25 mouse cellular contexts compared by ENCODE assay signal in the genomic region with DNA sequence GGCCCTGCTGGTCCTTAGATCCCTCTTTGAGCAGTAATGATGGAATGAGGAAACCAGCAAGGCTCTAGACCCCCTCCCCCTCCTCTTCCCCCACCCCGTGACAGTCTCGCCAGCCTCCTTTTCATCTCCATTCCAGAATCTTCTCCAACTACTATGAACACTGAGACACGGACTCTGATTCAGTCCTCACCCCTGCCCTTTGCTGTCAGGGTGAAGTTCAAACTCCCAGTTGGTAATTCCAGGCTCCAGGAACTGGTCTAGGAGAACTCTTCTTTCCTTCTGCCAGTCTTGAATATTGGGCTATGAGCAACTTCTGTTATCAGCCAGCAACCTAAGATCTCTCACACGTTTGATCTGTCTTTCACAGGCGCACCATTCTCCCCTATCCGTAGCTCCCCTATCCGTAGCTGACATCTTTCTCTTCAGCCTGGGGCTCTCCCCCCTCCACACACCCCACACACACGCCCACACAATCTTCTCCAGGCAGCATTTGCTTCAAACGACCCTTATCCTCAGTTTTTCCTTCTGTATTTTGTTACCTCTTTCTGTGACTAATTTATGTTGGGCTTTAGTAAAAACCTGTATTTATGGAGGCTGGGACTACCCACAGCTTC.
A peak's percentile ranks its signal among the peaks of the same experiment; 100 is the strongest.
DNase-seq lines count a peak whose midpoint lies in the region; ATAC-seq lines count a peak whose summit lies in the region.
"Had no signal": no experiment of that assay in that cellular context is flagged by ENCODE, and none has a peak within 500 bp of the region (broad histone marks: within the 10 kb centered on the region; RNA-seq: fewer than 3 reads in every experiment).

No protein-coding gene starts in this region.

- H3K9ac ChIP-seq in kidney, embryonic 14.5 days (ENCODE audit: low read depth, low read length) = no peak overlapping the region
- H3K9ac ChIP-seq in liver, embryonic 11.5 days (ENCODE audit: low read depth, low read length) = no peak overlapping the region
- H3K9ac ChIP-seq: forebrain, postnatal 0 days; heart, embryonic 12.5 days; limb, embryonic 15.5 days had no signal

- H3K4me1 ChIP-seq in kidney, embryonic 14.5 days (ENCODE audit: control insufficient read depth, insufficient read depth, low read length) = no peaks in the 10 kb centered on the region
- H3K4me1 ChIP-seq in liver, embryonic 11.5 days (replicated peaks; ENCODE audit: control insufficient read depth, insufficient read depth, low read length) = peaks cover 12% of the 10 kb centered on the region
- H3K4me1 ChIP-seq: forebrain, embryonic 10.5 days; midbrain, embryonic 10.5 days had no signal

- H3K4me3 ChIP-seq in kidney, embryonic 14.5 days (ENCODE audit: low read length) = no peak overlapping the region
- H3K4me3 ChIP-seq in liver, embryonic 11.5 days (ENCODE audit: low read depth, low read length) = no peak overlapping the region
- H3K4me3 ChIP-seq: forebrain, embryonic 10.5 days; heart, embryonic 12.5 days; limb, embryonic 15.5 days; midbrain, embryonic 10.5 days had no signal

- no peaks in the 10 kb centered on the region for H3K9me3 ChIP-seq in kidney, embryonic 14.5 days (ENCODE audit: control insufficient read depth, low read length)
- H3K9me3 ChIP-seq in liver, embryonic 11.5 days (ENCODE audit: control insufficient read depth, low read length) = no peaks in the 10 kb centered on the region
- H3K9me3 ChIP-seq: forebrain, embryonic 10.5 days; G1E; heart, embryonic 12.5 days; limb, embryonic 15.5 days; midbrain, embryonic 10.5 days had no signal

- no peak for ATAC-seq in kidney, embryonic 14.5 days (ENCODE audit: low FRiP score, low TSS enrichment)
- 0 out of 2 replicates have a peak, but pooled peaks have one; percentile 29 for ATAC-seq in common myeloid progenitor, adult 5-6 weeks (replicated peaks; ENCODE audit: low read depth, poor library complexity, severe bottlenecking)
- ATAC-seq in liver, embryonic 11.5 days (replicated peaks; ENCODE audit: low FRiP score) = peak; percentile 84
- peak; percentile 83 for ATAC-seq in megakaryocyte-erythroid progenitor cell, adult 5-6 weeks (replicated peaks; ENCODE audit: low FRiP score, low TSS enrichment, poor library complexity, severe bottlenecking)
- ATAC-seq: forebrain, postnatal 0 days had no signal

- DNase-seq in kidney, adult 9 months = peak; percentile 69
- no peak for DNase-seq in liver, embryonic 11.5 days (ENCODE audit: low spot score)
- no peak for DNase-seq in gastrocnemius, postnatal 4 days (ENCODE audit: low spot score in 2 of 2)
- no peak for DNase-seq in spleen, adult 18-20 months
- DNase-seq: adrenal gland, adult 8-10 months; B cell, adult 2 months; cerebellum, adult 11-12 months; cerebellum, postnatal 10 days; forebrain, postnatal 0 days; gastrocnemius, postnatal 14 days; heart, adult 18-20 months; heart, postnatal 10 days; left cerebral cortex, postnatal 4 days; lung, postnatal 4 days; right cerebral cortex, postnatal 4 days had no signal

- no peak overlapping the region for H3K4me2 ChIP-seq in kidney, embryonic 14.5 days (replicated peaks; ENCODE audit: low read depth, low read length)
- H3K4me2 ChIP-seq in liver, embryonic 11.5 days = peak overlapping the region; percentile 22
- H3K4me2 ChIP-seq: heart, embryonic 12.5 days; limb, embryonic 15.5 days had no signal

- H3K27ac ChIP-seq in kidney, embryonic 14.5 days (ENCODE audit: low read depth, low read length) = no peak overlapping the region
- no peak overlapping the region for H3K27ac ChIP-seq in liver, embryonic 11.5 days (ENCODE audit: low read depth, low read length)
- H3K27ac ChIP-seq: forebrain, embryonic 10.5 days; limb, embryonic 15.5 days; midbrain, embryonic 10.5 days; stomach, postnatal 0 days had no signal

- H3K27me3 ChIP-seq in kidney, embryonic 14.5 days (ENCODE audit: control insufficient read depth, insufficient read depth, low read length) = no peaks in the 10 kb centered on the region
- no peaks in the 10 kb centered on the region for H3K27me3 ChIP-seq in liver, embryonic 11.5 days (replicated peaks; ENCODE audit: control insufficient read depth, insufficient read depth, low read length)
- H3K27me3 ChIP-seq: CH12.LX; heart, embryonic 12.5 days; limb, embryonic 15.5 days had no signal

- no peaks in the 10 kb centered on the region for H3K36me3 ChIP-seq in kidney, embryonic 14.5 days (ENCODE audit: control insufficient read depth, insufficient read depth, low read length)
- H3K36me3 ChIP-seq in liver, embryonic 11.5 days (ENCODE audit: control insufficient read depth, insufficient read depth, low read length) = no peaks in the 10 kb centered on the region
- H3K36me3 ChIP-seq: forebrain, embryonic 10.5 days; G1E; heart, embryonic 12.5 days; limb, embryonic 15.5 days; midbrain, embryonic 10.5 days had no signal

- 32% methylated on average over 9 of the region's 9 CpGs for WGBS in kidney, embryonic 14.5 days
- WGBS in liver, embryonic 11.5 days = 42% methylated on average over 9 of the region's 9 CpGs
